Mouse (Mus musculus) midbrain, embryonic 13.5 days (tissue): ENCODE measurements around the gene Serpina3i. TPM values are rescaled to one million over a fixed set of nuclear protein-coding genes. Genes with fewer than 3 reads are reported as not detected.

ENCODE experiments used
- ATAC-seq: fragments of 200-750 bp; cut with Nextera tagmentation; 2 replicates; pipeline ENCODE4 v1.8.0; 2017; ENCODE audit warnings: mild to moderate bottlenecking, moderate TSS enrichment, moderate library complexity
- H3K27ac ChIP-seq: fragments of 300-500 bp; sonication (generic); 2 replicates; pipeline ENCODE4 v1.5.1; 2015; ENCODE audit warnings: inconsistent platforms, mild to moderate bottlenecking, moderate library complexity
- H3K27me3 ChIP-seq: fragments of 300-500 bp; sonication (generic); 2 replicates; pipeline ENCODE4 v1.6.1; 2015; ENCODE audit warnings: mild to moderate bottlenecking, inconsistent platforms
- H3K36me3 ChIP-seq: fragments of 300-500 bp; sonication (generic); 2 replicates; pipeline ENCODE4 v1.6.1; 2015; ENCODE audit warnings: mild to moderate bottlenecking, inconsistent platforms
- H3K4me1 ChIP-seq: fragments of 300-500 bp; sonication (generic); replicated peaks from 2 replicates; pipeline ENCODE4 v1.6.1; 2015; ENCODE audit warnings: inconsistent platforms
- H3K4me2 ChIP-seq: fragments of 300-500 bp; sonication (generic); replicated peaks from 2 replicates; pipeline ENCODE4 v1.6.1; 2015; ENCODE audit warnings: moderate library complexity, mild to moderate bottlenecking, inconsistent platforms
- H3K4me3 ChIP-seq: fragments of 300-500 bp; sonication (generic); replicated peaks from 2 replicates; pipeline ENCODE4 v1.5.1; 2015; ENCODE audit warnings: mild to moderate bottlenecking, inconsistent platforms
- H3K9ac ChIP-seq: fragments of 300-500 bp; sonication (generic); replicated peaks from 2 replicates; pipeline ENCODE4 v1.6.1; 2015; ENCODE audit warnings: mild to moderate bottlenecking, inconsistent platforms
- H3K9me3 ChIP-seq: fragments of 300-500 bp; sonication (generic); 2 replicates; pipeline ENCODE4 v1.6.1; 2016; ENCODE audit warnings: mild to moderate bottlenecking, inconsistent platforms
- WGBS: fragments of 180-500 bp; shearing (Covaris S2); methylation state at CpG from one replicate; pipeline ENCODE4 v1.1.7; 2015; 5-methylcytosine and 5-hydroxymethylcytosine counted together
- polyA plus RNA-seq: library from polyadenylated mRNA; unstranded; fragments of >200 nt; fragmentation: Nextera tagmentation; extraction: Ambion mirVana; gene quantifications from 2 replicates; pipeline ENCODE4 v1.2.1, GENCODE M21; 2015

The Serpina3i gene
- polyA plus RNA-seq, 1 experiment from 2014 or later, result not detected

- Histone ChIP-seq H3K4me2 (no peak within 1 kb of the TSS), H3K4me1 (no peaks in the 10 kb centered on the region), H3K27ac (no peak within 1 kb of the TSS), H3K27me3 (no peaks in the 10 kb centered on the region), H3K4me3 (no peak within 1 kb of the TSS), H3K9me3 (peaks cover 8% of the 10 kb centered on the region; the same call in 1 of the 2 replicates), H3K9ac (no peak within 1 kb of the TSS), H3K36me3 (no peaks in the 10 kb centered on the region)
- WGBS, result 85% methylated on average over 1 of the region's 1 CpGs
- ATAC-seq, result no peak
Measured at GRCm38 (mm10) chr12:104314253-104314652, 51.3 kb downstream of the Serpina3i start, which contains the start of gene Serpina3j. TSS of gene Serpina3j (plus strand) at chr12:104314553.

Other genes starting within 250 kb of the Serpina3i start
- gene Serpina9, start 249.4 kb upstream of the Serpina3i start, polyA plus RNA-seq, result not detected in 2 replicates
- not detected in 2 replicates for gene Serpina12, start 218.7 kb upstream of the Serpina3i start, polyA plus RNA-seq
- not detected in 2 replicates for gene Serpina5, start 162.0 kb upstream of the Serpina3i start, polyA plus RNA-seq
- not detected in 2 replicates for gene Serpina3a, start 150.4 kb upstream of the Serpina3i start, polyA plus RNA-seq
- gene Serpina3b, start 135.1 kb upstream of the Serpina3i start, polyA plus RNA-seq, result not detected in 2 replicates
- not detected in 2 replicates for gene Serpina3c, start 109.3 kb upstream of the Serpina3i start, polyA plus RNA-seq
- gene Serpina3f, start 48.6 kb upstream of the Serpina3i start, polyA plus RNA-seq, result 0.07 and 0.13 TPM in 2 replicates
- 0.26 and 0.36 TPM in 2 replicates for gene Serpina3g, start 26.9 kb upstream of the Serpina3i start, polyA plus RNA-seq
- not detected in 2 replicates for gene Serpina3j, start 51.4 kb downstream of the Serpina3i start, polyA plus RNA-seq
- not detected in 2 replicates for gene Serpina3k, start 75.4 kb downstream of the Serpina3i start, polyA plus RNA-seq
- gene Serpina3m, start 75.4 kb downstream of the Serpina3i start, polyA plus RNA-seq, result not detected in 2 replicates
- not detected in 2 replicates for gene Serpina3n, start 143.6 kb downstream of the Serpina3i start, polyA plus RNA-seq
- gene Gsc, start 210.2 kb downstream of the Serpina3i start, polyA plus RNA-seq, result 0.32 TPM in 1 of 2 replicates, not detected in the other